Mouse (Mus musculus): ENCODE measurements around the gene Eefsec.

Gene Eefsec

GRCm38 (mm10) chr6:88446063-88447002, at the start of gene Eefsec:
Gene Eefsec (minus strand): TSS chr6:88446539.
- in situ Hi-C loops (cut with MboI, MseI), result loop anchor here in 1 of 2 experiments (10.0 kb wide), 1 partner anchor 398 kb away; the partner anchor contains the start of gene Abtb1

- in situ Hi-C loops (cut with MboI, MseI), result loop anchor here (10.0 kb wide), 2 partner anchors 299 to 379 kb away; partner anchors contain the start of gene Gata2 (in 2 of the 2)
Measured at GRCm38 (mm10) chr6:88493712-88494111, 47.4 kb upstream of the Eefsec start.

DNA sequence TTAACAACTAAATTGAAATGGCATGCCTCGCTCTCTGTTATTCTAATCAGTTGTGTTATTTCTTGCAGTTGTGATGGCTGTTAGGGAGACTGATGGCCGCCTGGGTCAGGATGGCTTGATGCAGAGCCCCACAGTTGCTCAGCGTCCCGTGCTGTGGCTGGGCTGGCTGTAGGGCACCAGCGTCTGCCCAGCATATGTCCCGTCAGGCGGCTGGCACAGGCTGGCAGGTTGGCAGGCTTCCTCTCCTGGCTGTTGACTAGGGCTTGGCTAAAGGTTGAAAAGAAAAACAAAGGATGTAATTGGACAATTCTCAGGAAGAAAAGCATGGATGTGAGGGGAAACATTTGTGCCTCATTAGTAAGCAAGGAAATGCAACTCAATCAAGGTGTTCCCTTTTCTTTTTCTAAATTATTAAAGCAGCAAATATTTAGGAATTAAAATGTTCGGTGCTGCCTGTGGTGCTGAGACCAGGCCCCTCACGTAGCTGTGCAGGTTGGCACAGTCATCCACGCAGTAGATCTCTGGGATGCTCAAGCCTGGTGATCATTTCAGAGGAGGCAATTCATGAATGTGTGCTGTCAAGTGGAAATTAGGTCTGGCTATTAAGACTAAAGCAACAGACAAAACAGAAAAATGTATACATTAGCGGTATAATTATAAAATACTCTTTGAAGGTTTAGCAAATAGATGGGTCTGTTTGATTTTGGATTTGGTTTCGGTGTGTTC, 44.5 kb upstream of the Eefsec start:
- in situ Hi-C loops (cut with MboI, MseI), result loop anchor here (10.0 kb wide), 2 partner anchors 296 to 376 kb away; partner anchors contain the start of gene Gata2 (in 2 of the 2)

GRCm38 (mm10) chr6:88489834-88490233, 43.5 kb upstream of the Eefsec start:
- in situ Hi-C loops (cut with MboI, MseI), result loop anchor here (10.0 kb wide), 2 partner anchors 295 to 375 kb away; partner anchors contain the start of gene Gata2 (in 2 of the 2)

DNA sequence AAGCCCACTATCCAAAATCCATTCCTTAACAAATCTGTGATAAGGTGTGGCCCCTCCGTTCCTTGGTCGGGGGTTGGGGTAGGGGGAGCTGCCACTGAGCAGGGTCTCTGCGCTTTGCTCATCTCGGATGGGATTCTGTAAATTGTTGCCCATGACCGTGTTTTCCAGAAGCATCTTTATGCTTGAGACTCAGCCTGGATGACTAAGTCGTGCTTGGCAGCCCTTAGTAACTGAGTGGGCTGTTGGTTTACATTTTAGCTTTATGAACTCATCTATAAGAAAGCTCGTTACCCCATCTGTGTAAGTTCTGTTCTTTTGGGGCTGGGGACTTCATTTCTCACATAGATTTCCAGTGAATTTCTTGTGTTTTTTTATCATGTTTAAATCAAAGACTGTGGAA, 42.7 kb upstream of the Eefsec start:
- in situ Hi-C loops (cut with MboI, MseI), result no loop called here

- in situ Hi-C loops (cut with MboI, MseI), result no loop called here
Measured at GRCm38 (mm10) chr6:88486893-88487292, 40.6 kb upstream of the Eefsec start.

DNA sequence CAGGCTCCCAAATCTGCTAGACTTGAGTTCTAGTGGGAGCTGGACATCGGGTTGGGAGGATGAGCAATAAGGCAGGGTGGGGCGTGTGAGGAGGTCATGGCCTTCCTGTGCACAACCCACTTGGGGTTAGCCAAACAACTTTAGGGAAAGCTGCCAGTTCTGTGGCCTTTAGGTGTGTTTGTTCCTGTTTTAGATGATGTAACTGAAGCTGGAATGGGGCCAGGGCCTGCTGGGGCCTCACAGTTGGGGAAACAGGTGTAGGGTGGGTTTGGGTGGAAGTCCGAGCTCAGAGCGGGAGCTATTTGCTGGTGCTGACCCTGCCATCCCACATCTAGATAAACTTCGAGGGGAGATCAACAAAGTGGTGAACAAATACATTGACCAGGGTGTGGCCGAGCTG, 39.0 kb upstream of the Eefsec start:
- in situ Hi-C loops (cut with MboI, MseI), result no loop called here

- in situ Hi-C loops (cut with MboI, MseI), result no loop called here
Measured at GRCm38 (mm10) chr6:88483913-88484312, 37.6 kb upstream of the Eefsec start.

DNA sequence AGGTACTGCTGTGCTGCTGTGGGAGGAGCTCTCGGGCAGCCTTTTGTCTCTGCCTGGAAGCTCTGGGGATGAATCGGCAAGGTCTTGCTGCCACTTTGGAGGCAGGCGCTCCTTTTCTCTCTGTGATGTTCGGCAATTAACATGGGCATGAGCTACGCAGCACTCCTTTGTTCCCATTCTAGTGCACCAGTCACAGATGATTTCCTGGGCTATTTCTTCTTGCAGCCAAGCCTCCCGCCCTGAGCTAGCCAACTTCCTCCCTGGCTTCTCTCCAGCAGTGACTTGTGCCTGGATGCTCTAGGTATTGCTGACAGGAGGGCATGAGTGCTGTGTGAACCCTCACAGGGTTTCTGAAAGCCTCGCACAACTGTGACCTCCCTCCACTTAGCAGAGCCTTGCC, 36.8 kb upstream of the Eefsec start:
- in situ Hi-C loops (cut with MboI, MseI), result no loop called here

DNA sequence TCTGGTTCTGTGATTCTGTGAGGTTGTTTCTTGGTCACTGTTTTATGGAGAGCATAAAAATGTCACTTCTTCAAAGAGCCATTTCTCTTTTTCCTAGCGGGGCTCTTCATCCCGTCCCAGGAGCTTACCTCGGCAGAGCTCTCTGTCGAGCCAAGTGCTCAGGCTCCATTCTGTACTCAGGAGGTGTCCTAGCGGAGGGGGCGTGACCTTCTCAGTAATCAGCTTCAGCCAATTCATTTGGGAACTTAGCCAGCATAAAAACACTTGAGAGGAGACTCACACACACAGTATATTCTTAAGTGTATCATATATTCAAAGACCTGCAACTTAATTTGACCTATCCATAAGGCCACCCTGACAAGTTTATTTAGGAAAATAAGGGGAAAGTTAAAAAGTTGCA, 34.1 kb upstream of the Eefsec start:
- in situ Hi-C loops (cut with MboI, MseI), result no loop called here

- in situ Hi-C loops (cut with MboI, MseI), result no loop called here
Measured at GRCm38 (mm10) chr6:88469878-88470277, 23.5 kb upstream of the Eefsec start.

DNA sequence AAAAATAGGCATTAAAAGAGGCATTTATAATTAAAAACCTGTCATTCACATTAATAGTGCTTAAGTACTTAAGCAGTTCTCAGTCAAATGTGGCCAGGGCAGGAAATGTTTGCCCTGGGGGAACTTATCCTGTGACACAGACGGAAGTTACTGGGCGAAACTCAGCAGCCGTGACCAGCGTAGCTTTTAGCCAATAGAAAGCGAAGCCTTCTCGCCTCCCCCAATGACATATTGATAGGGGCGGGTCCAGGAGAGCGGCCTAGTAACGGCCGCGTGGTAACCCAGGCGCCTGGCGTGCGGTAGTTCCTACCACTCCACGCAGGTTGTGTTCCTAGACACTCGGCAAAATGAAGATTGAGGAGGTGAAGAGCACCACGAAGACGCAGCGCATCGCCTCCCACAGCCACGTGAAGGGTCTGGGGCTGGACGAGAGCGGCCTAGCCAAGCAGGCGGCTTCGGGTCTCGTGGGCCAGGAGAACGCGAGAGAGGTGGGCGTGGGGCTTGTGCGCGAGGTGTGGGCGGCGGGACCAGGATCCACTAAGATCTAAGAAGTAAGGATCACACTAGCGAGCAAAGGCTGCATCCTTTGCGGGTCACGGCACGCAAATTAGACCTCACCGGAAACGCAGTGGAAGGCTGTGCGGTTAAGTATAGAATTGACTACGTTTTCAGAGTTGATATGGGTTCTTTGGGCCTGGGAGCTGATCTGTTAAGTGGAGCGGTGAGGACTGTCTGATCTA, 19.0 kb upstream of the Eefsec start, which contains the start of gene Ruvbl1:
Gene Ruvbl1, plus strand, starts transcription at position 229 of the 740 bp plus-strand sequence.
- in situ Hi-C loops (cut with MboI, MseI), result no loop called here

GRCm38 (mm10) chr6:88454545-88454944, 8.2 kb upstream of the Eefsec start:
- in situ Hi-C loops (cut with MboI, MseI), result no loop called here

DNA sequence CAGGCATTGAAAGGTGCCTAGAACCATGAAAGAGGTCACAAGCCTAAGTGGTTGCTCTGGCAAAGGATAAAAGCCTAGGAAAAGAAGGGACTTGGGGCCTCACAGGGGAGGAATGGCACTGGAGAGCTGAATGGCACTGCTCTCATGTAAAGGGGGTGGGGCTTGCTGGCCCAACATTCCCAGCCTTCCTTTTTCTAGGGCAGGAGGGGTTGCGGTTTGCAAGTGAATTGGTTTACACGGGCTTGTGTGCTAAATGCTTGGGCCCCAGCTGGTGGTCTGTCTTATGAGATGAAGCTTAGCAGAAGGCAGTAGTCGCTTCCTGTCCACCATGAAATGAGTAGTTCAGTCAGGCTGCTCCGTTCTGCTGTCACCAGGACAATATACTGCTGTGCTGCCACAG, 1.1 kb upstream of the Eefsec start:
- in situ Hi-C loops (cut with MboI, MseI), result loop anchor here in 1 of 2 experiments (10.0 kb wide), 1 partner anchor 397 kb away; the partner anchor contains the start of gene Abtb1

DNA sequence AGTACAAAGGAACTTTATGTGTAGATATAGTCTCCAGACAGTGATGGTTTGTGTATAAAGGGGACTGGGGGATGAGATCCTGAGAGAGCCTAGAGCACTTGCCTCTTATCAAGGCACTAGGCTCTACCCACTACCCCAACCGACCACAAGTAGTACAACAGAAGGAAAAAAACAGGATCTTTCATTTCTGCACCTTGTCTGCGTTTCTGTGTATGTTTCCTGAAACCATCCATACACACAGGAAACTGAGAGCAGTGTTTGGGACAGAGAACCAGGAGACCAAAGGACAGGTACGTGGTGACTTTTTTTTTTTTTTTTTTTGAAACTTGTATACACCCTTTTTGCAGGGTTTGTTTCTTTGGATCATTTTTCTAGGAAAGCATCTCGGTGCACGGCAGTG, 678 bp downstream of the Eefsec start:
- in situ Hi-C loops (cut with MboI, MseI), result loop anchor here in 1 of 2 experiments (10.0 kb wide), 1 partner anchor 399 kb away; the partner anchor contains the start of gene Abtb1

- in situ Hi-C loops (cut with MboI, MseI), result loop anchor here in 1 of 2 experiments (10.0 kb wide), 1 partner anchor 401 kb away; the partner anchor contains the start of gene Abtb1
Measured at GRCm38 (mm10) chr6:88444076-88444750, 2.1 kb downstream of the Eefsec start.

GRCm38 (mm10) chr6:88443446-88443845, 2.9 kb downstream of the Eefsec start:
- in situ Hi-C loops (cut with MboI, MseI), result loop anchor here in 1 of 2 experiments (10.0 kb wide), 1 partner anchor 401 kb away; the partner anchor contains the start of gene Abtb1

DNA sequence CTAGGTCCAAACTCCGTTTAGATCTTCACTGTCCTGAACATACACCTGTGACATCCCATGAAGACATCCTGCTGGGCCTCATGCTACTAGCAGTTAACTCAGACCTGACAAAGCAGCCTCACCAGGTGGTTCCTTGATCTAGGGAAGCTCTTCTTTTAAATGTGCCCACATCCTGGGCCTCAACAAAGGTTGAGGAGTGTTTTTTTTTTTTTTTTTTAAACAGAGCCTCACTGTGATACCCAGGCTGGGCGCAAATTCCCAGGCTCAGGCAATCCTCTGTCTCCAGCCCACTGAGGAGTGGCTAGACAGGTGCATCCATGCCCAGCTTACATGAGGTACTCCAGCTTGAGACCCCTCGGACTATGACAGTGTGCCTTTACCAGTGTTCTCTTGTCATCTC, 3.8 kb downstream of the Eefsec start:
- in situ Hi-C loops (cut with MboI, MseI), result loop anchor here in 1 of 2 experiments (10.0 kb wide), 1 partner anchor 402 kb away; the partner anchor contains the start of gene Abtb1

DNA sequence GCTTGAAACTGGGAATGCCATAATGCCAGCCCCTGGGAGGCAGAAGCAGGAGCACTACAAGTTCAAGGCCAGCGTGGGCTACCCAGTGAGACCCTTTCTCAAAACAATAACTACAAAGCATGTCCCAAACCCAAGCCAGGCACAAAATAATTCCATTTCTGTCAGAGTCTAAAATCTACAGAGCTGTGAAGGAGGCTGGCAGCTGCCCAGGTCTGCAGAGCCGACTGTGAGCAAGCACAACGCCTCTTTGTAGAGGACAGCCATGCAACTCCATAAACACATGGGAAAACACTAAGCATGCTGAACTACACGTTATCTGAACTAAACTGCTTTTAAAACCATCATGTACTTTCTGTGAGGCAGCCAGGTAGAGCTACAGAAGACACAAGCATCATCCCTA, 7.3 kb downstream of the Eefsec start:
- in situ Hi-C loops (cut with MboI, MseI), result no loop called here

DNA sequence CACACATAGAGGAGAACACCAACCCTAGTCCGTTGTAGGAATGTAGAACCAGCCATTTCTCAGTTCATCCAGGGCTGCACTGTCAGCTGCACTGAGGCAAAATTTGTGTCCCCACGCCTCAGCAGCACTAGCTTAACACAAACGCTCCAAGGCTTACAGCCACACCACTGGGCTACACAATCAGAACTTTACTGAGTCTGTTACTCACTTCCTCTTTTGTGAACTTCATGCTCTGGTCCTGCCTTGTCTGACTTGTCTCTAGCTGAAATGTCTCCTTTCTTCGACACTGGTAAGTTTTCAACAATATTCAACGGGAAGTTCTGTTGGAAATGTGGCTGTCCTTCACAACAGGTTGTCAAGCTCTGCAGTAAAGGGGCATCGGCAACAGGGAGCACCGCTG, 10.7 kb downstream of the Eefsec start:
- in situ Hi-C loops (cut with MboI, MseI), result no loop called here

Data from T-helper 17 cell (primary cell).